Mouse (Mus musculus) heart, adult 2 months (tissue): ENCODE data around the gene Kdm2b. TPM values are rescaled to one million over a fixed set of nuclear protein-coding genes. Genes with fewer than 3 reads are reported as not detected.
A peak's percentile ranks its signal among the peaks of the same experiment; 100 is the strongest.

ENCODE experiments used
- DNase-seq, 2 experiments: peaks; one replicate each; pipeline ENCODE4 v3.0.0; 2021
- H3K27ac ChIP-seq: fragments of 200-600 bp; 2 replicates; pipeline ENCODE4 v1.8.1; 2022
- H3K27me3 ChIP-seq: fragments of 200-500 bp; 2 replicates; pipeline ENCODE4 v1.6.1; 2012; ENCODE audit warnings: mild to moderate bottlenecking, low read length, inconsistent platforms, mixed read lengths; ENCODE audit not compliant: control insufficient read depth, insufficient read depth
- H3K36me3 ChIP-seq: fragments of 200-500 bp; 2 replicates; pipeline ENCODE4 v1.6.1; 2012; ENCODE audit warnings: low read length, inconsistent platforms; ENCODE audit not compliant: control insufficient read depth, insufficient read depth
- H3K4me1 ChIP-seq: fragments of 200-500 bp; 2 replicates; pipeline ENCODE4 v1.6.1; 2011; ENCODE audit warnings: low read length; ENCODE audit not compliant: control insufficient read depth, insufficient read depth
- H3K4me3 ChIP-seq: fragments of 200-600 bp; 2 replicates; pipeline ENCODE4 v1.8.1; 2022
- H3K79me2 ChIP-seq: fragments of 200-500 bp; replicated peaks from 2 replicates; pipeline ENCODE4 v1.6.1; 2012; ENCODE audit warnings: mild to moderate bottlenecking, inconsistent platforms, low read length, moderate library complexity, mixed read lengths; ENCODE audit not compliant: control insufficient read depth, insufficient read depth
- H3K9ac ChIP-seq: fragments of 200-500 bp; 2 replicates; pipeline ENCODE4 v1.6.1; 2012; ENCODE audit warnings: low read depth, mild to moderate bottlenecking, control low read depth, inconsistent platforms, low read length, mixed read lengths
- CTCF ChIP-seq: fragments of 200-600 bp; IDR thresholded peaks from 2 replicates; pipeline ENCODE4 v1.8.1; 2022; ENCODE audit warnings: antibody characterized with exemption, mild to moderate bottlenecking, moderate library complexity
- EP300 ChIP-seq: fragments of 200-500 bp; IDR thresholded peaks from 2 replicates; pipeline ENCODE4 v1.6.1; 2011; ENCODE audit warnings: low read depth, low read length, control low read depth; ENCODE audit not compliant: insufficient read depth
- POLR2A ChIP-seq: fragments of 200-500 bp; IDR thresholded peaks from 2 replicates; pipeline ENCODE4 v1.6.1; 2011; ENCODE audit warnings: mild to moderate bottlenecking, low read depth, low read length, control low read depth; ENCODE audit not compliant: insufficient read depth
- WGBS: fragments of 180-500 bp; shearing (Covaris S2); methylation state at CpG from one replicate; pipeline ENCODE4 v1.1.7; 2018; 5-methylcytosine and 5-hydroxymethylcytosine counted together
- intact Hi-C: fragments of 180-260 bp; cut with DNase I; formaldehyde crosslinking; loops from one replicate; pipeline ENCODE4 v1.15.1; 2025
- polyA plus RNA-seq: library from polyadenylated mRNA; depleted of rRNA; stranded (reverse); fragments of >200 nt; gene quantifications from 2 replicates; pipeline ENCODE4 v1.2.3, GENCODE M21; 2012
- total RNA-seq, 2 experiments: library from RNA; stranded (reverse); gene quantifications; 2 replicates each; pipeline ENCODE4 v1.2.3; 2021

Gene Kdm2b
- total and polyA plus RNA-seq, 3 experiments = 8.2 to 14.6 (median 12.5) TPM

- Histone ChIP-seq H3K9ac (no peak overlapping the region), H3K4me1 (no peaks in the 10 kb centered on the region), H3K4me3 (no peak overlapping the region), H3K27me3 (no peaks in the 10 kb centered on the region), H3K79me2 (no peaks in the 10 kb centered on the region), H3K27ac (no peak overlapping the region), H3K36me3 (no peaks in the 10 kb centered on the region; the same call in 1 of the 2 replicates)
- TF ChIP-seq POLR2A = no peak
- TF ChIP-seq EP300 = no peak
- no peak for TF ChIP-seq CTCF
- no peak for DNase-seq
- WGBS = 96% methylated on average over 3 of the region's 3 CpGs
- intact Hi-C loops = no loop called here
These were observed 117.0 kb downstream of the Kdm2b start for GRCm38 (mm10) chr5:122872626-122873025.

- no peak for DNase-seq
- no peak overlapping the region for H3K4me3 ChIP-seq
- no peak for TF ChIP-seq EP300
- TF ChIP-seq CTCF = no peak
- no peak for TF ChIP-seq POLR2A
- no peaks in the 10 kb centered on the region for H3K4me1 ChIP-seq
- no peaks in the 10 kb centered on the region for H3K27me3 ChIP-seq
- H3K79me2 ChIP-seq = no peaks in the 10 kb centered on the region
- intact Hi-C loops = no loop called here
- 0 out of 2 replicates have a peak, but pooled peaks cover 2% of the 10 kb centered on the region for H3K36me3 ChIP-seq
- H3K9ac ChIP-seq = no peak overlapping the region
- WGBS = 89% methylated on average over 2 of the region's 2 CpGs
- no peak overlapping the region for H3K27ac ChIP-seq
These were observed 126.6 kb downstream of the Kdm2b start for GRCm38 (mm10) chr5:122863053-122863452.

- no peaks in the 10 kb centered on the region for H3K36me3 ChIP-seq
- DNase-seq = no peak
- H3K4me3 ChIP-seq = no peak overlapping the region
- peaks cover 3% of the 10 kb centered on the region; the same call in 1 of the 2 replicates for H3K79me2 ChIP-seq
- TF ChIP-seq EP300 = no peak
- peak; percentile 43 for TF ChIP-seq CTCF
- no peak for TF ChIP-seq POLR2A
- no peak overlapping the region for H3K9ac ChIP-seq
- intact Hi-C loops = no loop called here
- H3K27me3 ChIP-seq = no peaks in the 10 kb centered on the region
- peaks cover 2% of the 10 kb centered on the region for H3K4me1 ChIP-seq
- no peak overlapping the region for H3K27ac ChIP-seq
- 51% methylated on average over 3 of the region's 3 CpGs for WGBS
These were observed 133.8 kb downstream of the Kdm2b start for GRCm38 (mm10) chr5:122855858-122856257.

- DNase-seq = no peak
- H3K27ac ChIP-seq = no peak overlapping the region
- H3K79me2 ChIP-seq = peaks cover 4% of the 10 kb centered on the region; the same call in 1 of the 2 replicates
- intact Hi-C loops = loop anchor here (5.0 kb wide), 1 partner anchor 40 kb away; no protein-coding TSS in a partner anchor
- H3K4me1 ChIP-seq = peaks cover 5% of the 10 kb centered on the region
- WGBS = 80% methylated on average over 2 of the region's 2 CpGs
- TF ChIP-seq CTCF = no peak
- TF ChIP-seq POLR2A = no peak
- no peak for TF ChIP-seq EP300
- H3K4me3 ChIP-seq = no peak overlapping the region
- no peak overlapping the region for H3K9ac ChIP-seq
- no peaks in the 10 kb centered on the region for H3K27me3 ChIP-seq
- H3K36me3 ChIP-seq = no peaks in the 10 kb centered on the region
These were observed 137.0 kb downstream of the Kdm2b start for GRCm38 (mm10) chr5:122852611-122853010.

- 1% methylated on average over 38 of the region's 38 CpGs for WGBS
- Histone ChIP-seq H3K4me1 (peaks cover 5% of the 10 kb centered on the region), H3K9ac (peak overlapping the region; percentile 98), H3K79me2 (peaks cover 2% of the 10 kb centered on the region; the same call in 1 of the 2 replicates), H3K27me3 (no peaks in the 10 kb centered on the region), H3K4me3 (peak overlapping the region; percentile 100), H3K27ac (peak overlapping the region; percentile 96), H3K36me3 (no peaks in the 10 kb centered on the region)
- peak; percentile 63 for TF ChIP-seq CTCF
- no peak for TF ChIP-seq POLR2A
- intact Hi-C loops = loop anchor here (5.0 kb wide), 1 partner anchor 38 kb away; no protein-coding TSS in a partner anchor
- DNase-seq = no peak
These were observed 139.2 kb downstream of the Kdm2b start for GRCm38 (mm10) chr5:122850319-122851002.
